Mouse (Mus musculus) hindbrain, embryonic 11.5 days (tissue): ENCODE results near the gene Mcl1. TPM values are rescaled to one million over a fixed set of nuclear protein-coding genes. Genes with fewer than 3 reads are reported as not detected.
A peak's percentile ranks its signal among the peaks of the same experiment; 100 is the strongest.

Experiments used
- ATAC-seq: fragments of 200-750 bp; cut with Nextera tagmentation; 2 replicates; pipeline ENCODE4 v1.8.0; 2017; ENCODE audit warnings: mild to moderate bottlenecking, moderate TSS enrichment, moderate library complexity; ENCODE audit not compliant: low FRiP score
- DNase-seq: peaks from one replicate; pipeline ENCODE4 v3.0.0-alpha.2; 2015; ENCODE audit warnings: low spot score
- H3K27ac ChIP-seq: fragments of 300-500 bp; sonication (generic); 2 replicates; pipeline ENCODE4 v1.5.1; 2014; ENCODE audit warnings: mild to moderate bottlenecking, low read depth, low read length
- H3K27me3 ChIP-seq: fragments of 300-500 bp; sonication (generic); 2 replicates; pipeline ENCODE4 v1.6.1; 2014; ENCODE audit warnings: mild to moderate bottlenecking, low read length, moderate library complexity, mixed read lengths; ENCODE audit not compliant: control insufficient read depth, insufficient read depth
- H3K36me3 ChIP-seq: fragments of 300-500 bp; sonication (generic); 2 replicates; pipeline ENCODE4 v1.6.1; 2014; ENCODE audit warnings: mild to moderate bottlenecking, low read length, moderate library complexity, mixed read lengths; ENCODE audit not compliant: control insufficient read depth, insufficient read depth
- H3K4me1 ChIP-seq: fragments of 300-500 bp; sonication (generic); replicated peaks from 2 replicates; pipeline ENCODE4 v1.6.1; 2014; ENCODE audit warnings: low read length, mixed read lengths; ENCODE audit not compliant: control insufficient read depth, insufficient read depth
- H3K4me2 ChIP-seq: fragments of 300-500 bp; sonication (generic); replicated peaks from 2 replicates; pipeline ENCODE4 v1.6.1; 2014; ENCODE audit warnings: mild to moderate bottlenecking, low read depth, low read length
- H3K4me3 ChIP-seq: fragments of 300-500 bp; sonication (generic); 2 replicates; pipeline ENCODE4 v1.5.1; 2014; ENCODE audit warnings: low read depth, low read length
- H3K9ac ChIP-seq: fragments of 300-500 bp; sonication (generic); 2 replicates; pipeline ENCODE4 v1.6.1; 2014; ENCODE audit warnings: low read depth, low read length
- H3K9me3 ChIP-seq: fragments of 300-500 bp; sonication (generic); 2 replicates; pipeline ENCODE4 v1.6.1; 2016; ENCODE audit warnings: low read length; ENCODE audit not compliant: control insufficient read depth
- WGBS: fragments of 180-500 bp; shearing (Covaris S2); extraction: QIAGEN DNeasy Blood & Tissue Kit; methylation state at CpG from one replicate; pipeline ENCODE4 v1.1.7; 2014; 5-methylcytosine and 5-hydroxymethylcytosine counted together
- polyA plus RNA-seq: library from polyadenylated mRNA; unstranded; fragments of >200 nt; fragmentation: Nextera tagmentation; extraction: Ambion mirVana; gene quantifications from 2 replicates; pipeline ENCODE4 v1.2.1, GENCODE M21; 2014

Mcl1 gene
- polyA plus RNA-seq, 1 experiment from 2014 or later, result 76.1 TPM

GRCm38 (mm10) chr3:95682878-95683277 lies 24.3 kb downstream of the Mcl1 start:
- 65% methylated on average over 5 of the region's 5 CpGs for WGBS
- Histone ChIP-seq H3K4me1 (peaks cover 7% of the 10 kb centered on the region), H3K27me3 (peaks cover 4% of the 10 kb centered on the region), H3K9me3 (no peaks in the 10 kb centered on the region), H3K27ac (no peak overlapping the region), H3K4me2 (no peak overlapping the region), H3K36me3 (no peaks in the 10 kb centered on the region), H3K4me3 (no peak overlapping the region), H3K9ac (no peak overlapping the region)
- ATAC-seq, result no peak
- no peak for DNase-seq

- no peak overlapping the region for H3K4me3 ChIP-seq
- no peak overlapping the region for H3K27ac ChIP-seq
- H3K9me3 ChIP-seq, result no peaks in the 10 kb centered on the region
- H3K4me2 ChIP-seq, result no peak overlapping the region
- ATAC-seq (no peak), DNase-seq (no peak)
- no peaks in the 10 kb centered on the region for H3K36me3 ChIP-seq
- H3K27me3 ChIP-seq, result peaks cover 4% of the 10 kb centered on the region
- no peak overlapping the region for H3K9ac ChIP-seq
- WGBS, result 68% methylated on average over 4 of the region's 8 CpGs
- peaks cover 7% of the 10 kb centered on the region for H3K4me1 ChIP-seq
These were observed 26.3 kb downstream of the Mcl1 start for GRCm38 (mm10) chr3:95684846-95685245.

GRCm38 (mm10) chr3:95685301-95685700 lies 26.7 kb downstream of the Mcl1 start:
- Histone ChIP-seq H3K36me3 (no peaks in the 10 kb centered on the region), H3K9ac (no peak overlapping the region), H3K27ac (no peak overlapping the region), H3K27me3 (peaks cover 4% of the 10 kb centered on the region), H3K4me2 (no peak overlapping the region), H3K9me3 (no peaks in the 10 kb centered on the region), H3K4me1 (peaks cover 7% of the 10 kb centered on the region), H3K4me3 (no peak overlapping the region)
- 83% methylated on average over 4 of the region's 4 CpGs for WGBS
- no peak for ATAC-seq
- DNase-seq, result no peak

GRCm38 (mm10) chr3:95685701-95686100 lies 27.1 kb downstream of the Mcl1 start:
- peaks cover 4% of the 10 kb centered on the region for H3K27me3 ChIP-seq
- no peak overlapping the region for H3K27ac ChIP-seq
- no peaks in the 10 kb centered on the region for H3K9me3 ChIP-seq
- ATAC-seq (no peak), DNase-seq (no peak)
- H3K9ac ChIP-seq, result no peak overlapping the region
- no peaks in the 10 kb centered on the region for H3K36me3 ChIP-seq
- H3K4me1 ChIP-seq, result peaks cover 7% of the 10 kb centered on the region
- no peak overlapping the region for H3K4me3 ChIP-seq
- H3K4me2 ChIP-seq, result no peak overlapping the region
- 78% methylated on average over 2 of the region's 2 CpGs for WGBS

GRCm38 (mm10) chr3:95686492-95687167 lies 28.0 kb downstream of the Mcl1 start:
- no peaks in the 10 kb centered on the region for H3K36me3 ChIP-seq
- WGBS, result 52% methylated on average over 8 of the region's 10 CpGs
- ATAC-seq (0 out of 2 replicates have a peak, but pooled peaks have one; percentile 17), DNase-seq (no peak)
- peaks cover 7% of the 10 kb centered on the region for H3K4me1 ChIP-seq
- peaks cover 4% of the 10 kb centered on the region for H3K27me3 ChIP-seq
- H3K4me2 ChIP-seq, result no peak overlapping the region
- H3K9me3 ChIP-seq, result no peaks in the 10 kb centered on the region
- H3K27ac ChIP-seq, result no peak overlapping the region
- no peak overlapping the region for H3K9ac ChIP-seq
- no peak overlapping the region for H3K4me3 ChIP-seq

- H3K9ac ChIP-seq, result no peak overlapping the region
- peaks cover 4% of the 10 kb centered on the region for H3K27me3 ChIP-seq
- H3K4me3 ChIP-seq, result peak overlapping the region; percentile 28
- H3K9me3 ChIP-seq, result no peaks in the 10 kb centered on the region
- no peaks in the 10 kb centered on the region for H3K36me3 ChIP-seq
- peak overlapping the region; percentile 82 for H3K4me2 ChIP-seq
- ATAC-seq (peak; percentile 28), DNase-seq (no peak)
- WGBS, result 6% methylated on average over 3 of the region's 4 CpGs
- peaks cover 7% of the 10 kb centered on the region for H3K4me1 ChIP-seq
- H3K27ac ChIP-seq, result no peak overlapping the region
These were observed 28.6 kb downstream of the Mcl1 start for GRCm38 (mm10) chr3:95687168-95687523.

- Histone ChIP-seq H3K4me2 (peak within 1 kb of the TSS; percentile 82), H3K36me3 (no peaks in the 10 kb centered on the region), H3K9ac (peak within 1 kb of the TSS; percentile 50), H3K4me3 (peak within 1 kb of the TSS; percentile 28), H3K4me1 (peaks cover 7% of the 10 kb centered on the region), H3K27ac (no peak within 1 kb of the TSS), H3K27me3 (peaks cover 4% of the 10 kb centered on the region), H3K9me3 (no peaks in the 10 kb centered on the region)
- 7% methylated on average over 43 of the region's 50 CpGs for WGBS
- DNase-seq, result peak; percentile 65
- ATAC-seq, result peak; percentile 51; the same call in 1 of the 2 replicates
These were observed 29.2 kb downstream of the Mcl1 start, which contains the start of gene Adamtsl4 for GRCm38 (mm10) chr3:95687524-95688421. TSS of gene Adamtsl4 (minus strand) at chr3:95687917.

GRCm38 (mm10) chr3:95689171-95689915 lies 30.8 kb downstream of the Mcl1 start:
- Histone ChIP-seq H3K27ac (no peak overlapping the region), H3K9me3 (no peaks in the 10 kb centered on the region), H3K36me3 (no peaks in the 10 kb centered on the region), H3K4me3 (no peak overlapping the region), H3K4me1 (peaks cover 7% of the 10 kb centered on the region), H3K4me2 (no peak overlapping the region), H3K27me3 (peaks cover 4% of the 10 kb centered on the region), H3K9ac (no peak overlapping the region)
- DNase-seq (peak; percentile 31), ATAC-seq (no peak)
- 39% methylated on average over 11 of the region's 11 CpGs for WGBS
